Mouse (Mus musculus) gastrocnemius, adult 2 months (tissue): ENCODE data around the gene Gal. TPM values are rescaled to one million over a fixed set of nuclear protein-coding genes. Genes with fewer than 3 reads are reported as not detected.

Source experiments
- DNase-seq: peaks from one replicate; pipeline ENCODE4 v3.0.0; 2022
- H3K27ac ChIP-seq: fragments of 200-600 bp; 2 replicates; pipeline ENCODE4 v1.8.1; 2022; ENCODE audit warnings: mild to moderate bottlenecking
- H3K4me3 ChIP-seq: fragments of 200-600 bp; 2 replicates; pipeline ENCODE4 v1.8.1; 2022; ENCODE audit warnings: mild to moderate bottlenecking, moderate library complexity
- CTCF ChIP-seq: fragments of 200-600 bp; IDR thresholded peaks from 2 replicates; pipeline ENCODE4 v1.8.1; 2022; ENCODE audit warnings: antibody characterized with exemption, mild to moderate bottlenecking, moderate library complexity
- intact Hi-C: fragments of 180-260 bp; cut with DNase I; formaldehyde crosslinking; loops from one replicate; pipeline ENCODE4 v1.15.1; 2025
- long read RNA-seq, 2 experiments: library from polyadenylated mRNA; stranded (forward); transcript quantifications; one replicate each; pipeline ENCODE4 v2.0.0; 2021
- total RNA-seq, 2 experiments: library from RNA; stranded (reverse); gene quantifications; 2 replicates each; pipeline ENCODE4 v1.2.3; 2021

Gal gene
- total RNA-seq: under 1 TPM in 1 of 2 experiments, not detected in 1; 0.42 TPM
- long read RNA-seq, experiment 1: 0 reads
- long read RNA-seq, experiment 2: 0 reads

GRCm38 (mm10) chr19:3414268-3414733 lies at the start of gene Gal:
Gal (minus strand) TSS chr19:3414544.
- Histone ChIP-seq H3K27ac (no peak within 1 kb of the TSS), H3K4me3 (peak within 1 kb of the TSS; percentile 57)
- intact Hi-C loops: no loop called here
- peak; percentile 38 for DNase-seq
- no peak for TF ChIP-seq CTCF

- no peak for TF ChIP-seq CTCF
- intact Hi-C loops: no loop called here
- DNase-seq: no peak
- H3K27ac ChIP-seq: no peak overlapping the region
- no peak overlapping the region for H3K4me3 ChIP-seq
Measured at GRCm38 (mm10) chr19:3459986-3460385, 45.6 kb upstream of the Gal start.

- no peak overlapping the region for H3K27ac ChIP-seq
- no peak for TF ChIP-seq CTCF
- no peak overlapping the region for H3K4me3 ChIP-seq
- intact Hi-C loops: no loop called here
- no peak for DNase-seq
Measured at GRCm38 (mm10) chr19:3458331-3459099, 44.2 kb upstream of the Gal start.

DNA sequence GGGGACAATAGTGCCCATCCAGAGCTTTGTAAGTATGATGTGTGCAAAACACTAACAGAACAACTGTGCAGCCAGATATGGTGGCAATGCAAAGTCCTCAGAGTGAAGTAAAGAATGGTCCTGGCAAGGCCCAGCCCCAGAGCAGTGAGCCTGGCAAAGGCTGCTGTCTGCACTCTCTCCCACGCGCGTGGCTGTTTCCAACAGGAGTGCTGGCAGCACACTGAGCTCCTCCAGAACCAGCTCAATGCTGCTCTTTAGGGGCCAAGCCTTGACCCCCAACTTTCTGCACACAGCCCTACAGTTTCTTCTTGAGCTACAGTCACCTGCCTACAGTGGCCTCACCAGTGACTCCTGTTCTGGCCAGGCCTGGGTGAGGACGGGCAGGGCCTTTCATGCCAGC lies 43.4 kb upstream of the Gal start:
- intact Hi-C loops: no loop called here
- Histone ChIP-seq H3K4me3 (no peak overlapping the region), H3K27ac (no peak overlapping the region)
- no peak for DNase-seq
- no peak for TF ChIP-seq CTCF

- TF ChIP-seq CTCF: no peak
- no peak overlapping the region for H3K4me3 ChIP-seq
- H3K27ac ChIP-seq: no peak overlapping the region
- intact Hi-C loops: loop anchor here (1.0 to 2.0 kb wide), 2 partner anchors 62 to 159 kb away; no protein-coding TSS in a partner anchor
- no peak for DNase-seq
Measured at GRCm38 (mm10) chr19:3451649-3452048, 37.3 kb upstream of the Gal start.

GRCm38 (mm10) chr19:3451170-3451569 lies 36.8 kb upstream of the Gal start:
- DNase-seq: peak; percentile 63
- H3K4me3 ChIP-seq: no peak overlapping the region
- TF ChIP-seq CTCF: peak; percentile 95
- no peak overlapping the region for H3K27ac ChIP-seq
- intact Hi-C loops: loop anchor here (1.0 to 2.0 kb wide), 2 partner anchors 62 to 158 kb away; no protein-coding TSS in a partner anchor

DNA sequence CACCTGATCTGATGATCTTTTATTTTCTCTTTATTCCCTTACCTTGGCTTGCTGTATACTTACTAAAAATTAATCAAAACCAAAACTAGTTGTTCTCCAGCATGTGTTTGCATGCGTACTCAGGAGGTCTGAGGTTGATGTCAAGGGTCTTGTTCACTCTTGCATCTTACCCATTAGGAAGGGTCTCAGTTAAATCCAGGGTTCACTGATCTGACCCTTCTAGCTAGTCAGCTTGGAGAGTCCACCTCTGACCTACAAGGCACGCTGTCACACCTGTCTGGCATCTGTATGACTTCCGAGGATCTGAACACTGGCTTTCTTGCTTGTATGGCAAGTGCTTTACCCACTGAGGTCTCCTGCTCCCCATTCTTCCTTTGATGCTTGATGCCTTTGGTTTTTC lies 36.4 kb upstream of the Gal start:
- intact Hi-C loops: loop anchor here (1.0 to 2.0 kb wide), 2 partner anchors 61 to 158 kb away; no protein-coding TSS in a partner anchor
- DNase-seq: no peak
- no peak overlapping the region for H3K4me3 ChIP-seq
- no peak overlapping the region for H3K27ac ChIP-seq
- TF ChIP-seq CTCF: no peak

- H3K27ac ChIP-seq: no peak overlapping the region
- intact Hi-C loops: loop anchor here (2.0 kb wide), 1 partner anchor 124 kb away; no protein-coding TSS in a partner anchor
- H3K4me3 ChIP-seq: no peak overlapping the region
- no peak for DNase-seq
- TF ChIP-seq CTCF: no peak
Measured at GRCm38 (mm10) chr19:3449248-3449647, 34.9 kb upstream of the Gal start.

GRCm38 (mm10) chr19:3447348-3447747 lies 33.0 kb upstream of the Gal start:
- Histone ChIP-seq H3K4me3 (no peak overlapping the region), H3K27ac (no peak overlapping the region)
- intact Hi-C loops: no loop called here
- no peak for DNase-seq
- no peak for TF ChIP-seq CTCF

- no peak for TF ChIP-seq CTCF
- intact Hi-C loops: no loop called here
- DNase-seq: no peak
- H3K27ac ChIP-seq: no peak overlapping the region
- no peak overlapping the region for H3K4me3 ChIP-seq
Measured at GRCm38 (mm10) chr19:3441092-3441491, 26.7 kb upstream of the Gal start.

DNA sequence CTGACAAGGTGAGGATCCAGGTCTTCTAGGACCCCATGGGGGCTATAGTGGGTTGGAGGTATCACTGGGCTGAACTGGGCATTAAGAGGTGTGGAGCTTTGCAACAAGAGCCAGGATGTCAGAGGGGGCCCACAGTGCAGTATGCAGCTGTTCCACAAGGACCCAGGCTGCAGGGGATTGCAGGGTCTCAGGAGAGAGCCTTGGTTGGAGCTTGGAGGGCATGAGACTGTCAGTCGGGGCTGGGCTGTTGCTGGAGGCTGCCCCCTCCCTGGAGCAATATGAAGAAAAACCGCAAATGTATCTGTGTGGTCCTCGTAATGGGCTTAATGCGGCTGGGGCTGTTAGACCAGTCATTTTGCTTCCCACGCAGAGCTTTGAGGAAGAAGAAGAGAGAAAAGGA lies 26.3 kb upstream of the Gal start:
- no peak for TF ChIP-seq CTCF
- no peak for DNase-seq
- intact Hi-C loops: no loop called here
- no peak overlapping the region for H3K27ac ChIP-seq
- H3K4me3 ChIP-seq: no peak overlapping the region

- peak; percentile 49 for TF ChIP-seq CTCF
- no peak overlapping the region for H3K4me3 ChIP-seq
Measured at GRCm38 (mm10) chr19:3437980-3438379, 23.6 kb upstream of the Gal start.

DNA sequence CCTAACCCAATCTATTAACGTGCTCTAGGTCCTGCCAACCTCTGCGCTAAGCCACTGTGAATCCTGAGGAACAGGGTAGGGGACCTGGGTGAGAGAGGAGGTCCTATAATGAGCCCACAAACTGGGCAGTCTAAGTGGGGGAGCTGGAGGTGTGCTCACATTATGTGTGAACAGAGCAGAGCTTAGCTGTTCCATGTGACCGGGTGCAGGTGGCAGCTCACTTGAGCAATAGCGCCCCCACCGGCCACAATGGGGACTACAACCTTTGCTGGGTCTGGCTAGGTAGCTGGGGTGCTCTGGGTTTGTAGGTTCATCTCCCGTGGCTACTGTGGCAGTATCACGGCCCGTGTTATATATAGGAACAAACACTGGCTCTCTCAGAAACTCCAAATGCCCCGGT lies 22.5 kb upstream of the Gal start:
- no peak overlapping the region for H3K4me3 ChIP-seq
- peak; percentile 40 for DNase-seq
- intact Hi-C loops: loop anchor here (5.0 kb wide), 1 partner anchor 45 kb away; no protein-coding TSS in a partner anchor
- TF ChIP-seq CTCF: peak; percentile 60
- H3K27ac ChIP-seq: no peak overlapping the region

More at GRCm38 (mm10) chr19:3437980-3438379, 23.6 kb upstream of the Gal start:
- DNase-seq: no peak
- no peak overlapping the region for H3K27ac ChIP-seq
- intact Hi-C loops: loop anchor here (5.0 kb wide), 1 partner anchor 46 kb away; no protein-coding TSS in a partner anchor
